In the genomic region with DNA sequence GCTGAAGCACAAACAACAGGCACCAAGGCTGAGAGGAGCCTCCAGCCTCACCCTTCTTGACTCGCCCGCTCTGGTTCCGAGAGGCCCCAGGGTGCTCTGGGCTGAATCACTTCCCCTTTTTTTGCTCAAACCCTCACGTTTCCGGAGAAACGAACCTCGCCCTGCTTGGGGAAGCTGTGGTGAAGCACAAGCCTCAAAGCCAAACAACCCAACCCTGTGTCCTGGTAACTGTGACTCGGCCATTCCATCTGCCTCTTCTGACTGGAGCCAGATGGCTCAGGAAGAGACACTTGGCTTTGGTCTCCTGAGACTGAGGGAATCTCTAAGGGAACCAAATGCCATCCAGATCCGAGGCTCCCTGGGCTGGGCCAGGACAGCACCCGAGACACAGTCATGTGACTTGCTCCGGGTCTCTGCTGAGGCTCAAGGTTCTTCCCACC, we compare ENCODE assay signal across 9 mouse cellular contexts. TPM values are rescaled to one million over a fixed set of nuclear protein-coding genes. Genes with fewer than 3 reads are reported as not detected.
DNase-seq lines count a peak whose midpoint lies in the region; ATAC-seq and TF ChIP-seq lines count a peak whose summit lies in the region.
"Had no signal": no experiment of that assay in that cellular context is flagged by ENCODE, and none has a peak within 500 bp of the region (broad histone marks: within the 10 kb centered on the region; RNA-seq: fewer than 3 reads in every experiment).

No protein-coding gene starts in this region.

- WGBS in midbrain, postnatal 0 days: 88% methylated on average over 11 of the region's 11 CpGs
- 86% methylated on average over 11 of the region's 11 CpGs for WGBS in midbrain, embryonic 16.5 days
- WGBS in hindbrain, embryonic 16.5 days: 80% methylated on average over 11 of the region's 11 CpGs

- no peak for TF ChIP-seq CTCF in midbrain, postnatal 0 days (IDR thresholded peaks at IDR 0.05)

- H3K27me3 ChIP-seq in midbrain, postnatal 0 days (ENCODE audit: insufficient read depth, low read length): no peaks in the 10 kb centered on the region
- no peaks in the 10 kb centered on the region for H3K27me3 ChIP-seq in midbrain, embryonic 16.5 days (ENCODE audit: control insufficient read depth, insufficient read depth, low read depth, low read length)
- no peaks in the 10 kb centered on the region for H3K27me3 ChIP-seq in hindbrain, embryonic 16.5 days (replicated peaks; ENCODE audit: control insufficient read depth, insufficient read depth, low read length)
- H3K27me3 ChIP-seq: embryonic facial prominence, embryonic 15.5 days had no signal

- peaks cover 11% of the 10 kb centered on the region for H3K36me3 ChIP-seq in midbrain, postnatal 0 days (ENCODE audit: insufficient read depth, low read length)
- peaks cover 7% of the 10 kb centered on the region; the same call in 1 of the 2 replicates for H3K36me3 ChIP-seq in midbrain, embryonic 16.5 days (ENCODE audit: control insufficient read depth, insufficient read depth, low read length)
- peaks cover 15% of the 10 kb centered on the region for H3K36me3 ChIP-seq in hindbrain, embryonic 16.5 days (ENCODE audit: control insufficient read depth, insufficient read depth, low read length)

- H3K9me3 ChIP-seq in midbrain, postnatal 0 days (ENCODE audit: low read length): no peaks in the 10 kb centered on the region
- no peaks in the 10 kb centered on the region for H3K9me3 ChIP-seq in midbrain, embryonic 16.5 days (replicated peaks; ENCODE audit: control insufficient read depth, low read length, poor library complexity, severe bottlenecking)
- no peaks in the 10 kb centered on the region for H3K9me3 ChIP-seq in hindbrain, embryonic 16.5 days (ENCODE audit: control insufficient read depth, low read length)
- H3K9me3 ChIP-seq: embryonic facial prominence, embryonic 15.5 days had no signal

- DNase-seq in midbrain, postnatal 0 days (ENCODE audit: low spot score): peak; percentile 4
- DNase-seq in adrenal gland, postnatal 36 days: peak; percentile 6 to 36
- peak; percentile 49 for DNase-seq in heart, postnatal 25 days (ENCODE audit: low spot score)
- peak; percentile 83 for DNase-seq in lung, postnatal 25 days (ENCODE audit: low spot score)
- peak; percentile 49 to 65 for DNase-seq in thymus, adult 18-20 months
- no peak for DNase-seq in frontal cortex, postnatal 10 days (ENCODE audit: low spot score in 2 of 2)

- no peak overlapping the region for H3K4me3 ChIP-seq in midbrain, postnatal 0 days (ENCODE audit: low read depth, low read length)
- H3K4me3 ChIP-seq in midbrain, embryonic 16.5 days (ENCODE audit: low read depth, low read length): no peak overlapping the region
- H3K4me3 ChIP-seq in hindbrain, embryonic 16.5 days (ENCODE audit: low read length): no peak overlapping the region
- H3K4me3 ChIP-seq: embryonic facial prominence, embryonic 15.5 days had no signal

- intact Hi-C loops in heart, postnatal 25 days (cut with DNase I): loop anchor here (5.0 kb wide), 1 partner anchor 132 kb away; no protein-coding TSS in a partner anchor

- no peak overlapping the region for H3K9ac ChIP-seq in midbrain, postnatal 0 days (replicated peaks; ENCODE audit: low read length, poor library complexity, severe bottlenecking)
- H3K9ac ChIP-seq in midbrain, embryonic 16.5 days (ENCODE audit: low read depth, low read length): no peak overlapping the region
- H3K9ac ChIP-seq in hindbrain, embryonic 16.5 days (ENCODE audit: low read depth, low read length): no peak overlapping the region
- H3K9ac ChIP-seq: embryonic facial prominence, embryonic 15.5 days had no signal

- ATAC-seq in midbrain, postnatal 0 days (ENCODE audit: low FRiP score): no peak
- ATAC-seq in midbrain, embryonic 16.5 days: no peak
- no peak for ATAC-seq in hindbrain, embryonic 16.5 days

- no peak overlapping the region for H3K4me2 ChIP-seq in midbrain, postnatal 0 days (ENCODE audit: low read depth, low read length, poor library complexity, severe bottlenecking)
- H3K4me2 ChIP-seq in midbrain, embryonic 16.5 days (ENCODE audit: low read length): no peak overlapping the region
- no peak overlapping the region for H3K4me2 ChIP-seq in hindbrain, embryonic 16.5 days (ENCODE audit: low read length)
- H3K4me2 ChIP-seq: embryonic facial prominence, embryonic 15.5 days had no signal

- no peak overlapping the region for H3K27ac ChIP-seq in midbrain, postnatal 0 days (ENCODE audit: low read depth, low read length)
- H3K27ac ChIP-seq in midbrain, embryonic 16.5 days (ENCODE audit: low read length): no peak overlapping the region
- no peak overlapping the region for H3K27ac ChIP-seq in hindbrain, embryonic 16.5 days (ENCODE audit: low read depth, low read length)
- H3K27ac ChIP-seq: embryonic facial prominence, embryonic 15.5 days had no signal

- no peaks in the 10 kb centered on the region for H3K4me1 ChIP-seq in midbrain, postnatal 0 days (ENCODE audit: insufficient read depth, low read length)
- H3K4me1 ChIP-seq in midbrain, embryonic 16.5 days (ENCODE audit: control insufficient read depth, insufficient read depth, low read length): no peaks in the 10 kb centered on the region
- no peaks in the 10 kb centered on the region for H3K4me1 ChIP-seq in hindbrain, embryonic 16.5 days (ENCODE audit: control insufficient read depth, insufficient read depth, low read depth, low read length)

RNA-seq across cellular contexts. Expression of a gene that starts 32.6 kb away (rescaled TPM):
- not detected in 2 replicates for total RNA-seq in midbrain, postnatal 0 days (2014; rRNA removed)
- not detected in 2 replicates for polyA plus RNA-seq in midbrain, postnatal 0 days (2015; fragmentation: Nextera tagmentation; extraction: Ambion mirVana)
- polyA plus RNA-seq in midbrain, embryonic 16.5 days (2015; fragmentation: Nextera tagmentation; extraction: Ambion mirVana): not detected in 2 replicates
- total RNA-seq in adrenal gland, postnatal 36 days (2021): not detected
- not detected for total RNA-seq in heart, postnatal 25 days (2021)
- not detected in 2 replicates for polyA plus RNA-seq in hindbrain, embryonic 16.5 days (2015; fragmentation: Nextera tagmentation; extraction: Ambion mirVana)
- polyA plus RNA-seq: embryonic facial prominence, embryonic 15.5 days had no signal

Comparison
In these comparisons a context has a peak if more than half of its experiments do, and no peak if none do; other contexts are left out.
1. DNase-seq: peak in midbrain, postnatal 0 days (single experiment), adrenal gland, postnatal 36 days (2 of 2), heart, postnatal 25 days (single experiment), lung, postnatal 25 days (single experiment) and thymus, adult 18-20 months (2 of 2); none in frontal cortex, postnatal 10 days (0 of 2).